Mouse (Mus musculus) midbrain, embryonic 12.5 days (tissue): ENCODE measurements around the gene St6galnac3. TPM values are rescaled to one million over a fixed set of nuclear protein-coding genes. Genes with fewer than 3 reads are reported as not detected.
"Not testable (repeated sequence)": the region's sequence is repeated elsewhere in the genome, so short reads cannot be mapped to it uniquely, and the experiment has no call there.

Source experiments
- ATAC-seq: fragments of 200-750 bp; cut with Nextera tagmentation; 2 replicates; pipeline ENCODE4 v1.8.0; 2017; ENCODE audit warnings: low read depth, moderate TSS enrichment, moderate library complexity; ENCODE audit not compliant: low FRiP score
- H3K27ac ChIP-seq: fragments of 300-500 bp; sonication (generic); replicated peaks from 2 replicates; pipeline ENCODE4 v1.5.1; 2016; ENCODE audit warnings: mild to moderate bottlenecking
- H3K27me3 ChIP-seq: fragments of 300-500 bp; sonication (generic); 2 replicates; pipeline ENCODE4 v1.6.1; 2016; ENCODE audit warnings: mild to moderate bottlenecking
- H3K36me3 ChIP-seq: fragments of 300-500 bp; sonication (generic); 2 replicates; pipeline ENCODE4 v1.6.1; 2016
- H3K4me1 ChIP-seq: fragments of 300-500 bp; sonication (generic); 2 replicates; pipeline ENCODE4 v1.6.1; 2016
- H3K4me2 ChIP-seq: fragments of 300-500 bp; sonication (generic); replicated peaks from 2 replicates; pipeline ENCODE4 v1.6.1; 2016; ENCODE audit warnings: mild to moderate bottlenecking, moderate library complexity
- H3K4me3 ChIP-seq: fragments of 300-500 bp; sonication (generic); 2 replicates; pipeline ENCODE4 v1.5.1; 2016; ENCODE audit warnings: mild to moderate bottlenecking
- H3K9ac ChIP-seq: fragments of 300-500 bp; sonication (generic); replicated peaks from 2 replicates; pipeline ENCODE4 v1.6.1; 2016; ENCODE audit warnings: mild to moderate bottlenecking, moderate library complexity
- H3K9me3 ChIP-seq: fragments of 300-500 bp; sonication (generic); 2 replicates; pipeline ENCODE4 v1.6.1; 2016; ENCODE audit warnings: mild to moderate bottlenecking
- WGBS: fragments of 180-500 bp; shearing (Covaris S2); methylation state at CpG from one replicate; pipeline ENCODE4 v1.1.7; 2016; 5-methylcytosine and 5-hydroxymethylcytosine counted together
- polyA plus RNA-seq: library from polyadenylated mRNA; unstranded; fragments of >200 nt; fragmentation: Nextera tagmentation; extraction: Ambion mirVana; gene quantifications from 2 replicates; pipeline ENCODE4 v1.2.1, GENCODE M21; 2016

The St6galnac3 gene
- polyA plus RNA-seq, 1 experiment from 2014 or later = 28.5 TPM

DNA sequence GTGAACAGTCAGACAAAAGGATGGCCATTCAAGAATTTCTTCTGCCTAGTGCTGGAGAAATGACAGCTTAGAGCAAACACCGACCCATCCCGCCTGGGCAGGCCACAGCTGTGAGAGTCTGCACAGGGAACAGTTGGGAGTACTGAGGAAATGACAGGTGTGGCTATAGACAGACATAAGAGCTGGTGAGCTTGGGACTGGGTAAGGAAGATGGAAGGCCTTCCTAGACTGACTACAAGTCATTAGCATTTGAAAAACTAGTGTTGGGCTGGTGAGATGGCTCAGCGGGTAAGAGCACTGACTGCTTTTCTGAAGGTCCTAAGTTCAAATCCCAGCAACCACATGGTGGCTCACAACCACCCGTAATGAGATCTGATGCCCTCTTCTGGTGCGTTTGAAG, 340.3 kb downstream of the St6galnac3 start:
- WGBS = 80% methylated on average over 5 of the region's 5 CpGs
- H3K27ac ChIP-seq, H3K4me3 ChIP-seq, H3K4me1 ChIP-seq, H3K27me3 ChIP-seq, ATAC-seq, H3K9me3 ChIP-seq, H3K4me2 ChIP-seq, H3K9ac ChIP-seq, H3K36me3 ChIP-seq: not testable (repeated sequence)

GRCm38 (mm10) chr3:153383656-153384055, 341.3 kb downstream of the St6galnac3 start:
- no peak overlapping the region for H3K4me3 ChIP-seq

DNA sequence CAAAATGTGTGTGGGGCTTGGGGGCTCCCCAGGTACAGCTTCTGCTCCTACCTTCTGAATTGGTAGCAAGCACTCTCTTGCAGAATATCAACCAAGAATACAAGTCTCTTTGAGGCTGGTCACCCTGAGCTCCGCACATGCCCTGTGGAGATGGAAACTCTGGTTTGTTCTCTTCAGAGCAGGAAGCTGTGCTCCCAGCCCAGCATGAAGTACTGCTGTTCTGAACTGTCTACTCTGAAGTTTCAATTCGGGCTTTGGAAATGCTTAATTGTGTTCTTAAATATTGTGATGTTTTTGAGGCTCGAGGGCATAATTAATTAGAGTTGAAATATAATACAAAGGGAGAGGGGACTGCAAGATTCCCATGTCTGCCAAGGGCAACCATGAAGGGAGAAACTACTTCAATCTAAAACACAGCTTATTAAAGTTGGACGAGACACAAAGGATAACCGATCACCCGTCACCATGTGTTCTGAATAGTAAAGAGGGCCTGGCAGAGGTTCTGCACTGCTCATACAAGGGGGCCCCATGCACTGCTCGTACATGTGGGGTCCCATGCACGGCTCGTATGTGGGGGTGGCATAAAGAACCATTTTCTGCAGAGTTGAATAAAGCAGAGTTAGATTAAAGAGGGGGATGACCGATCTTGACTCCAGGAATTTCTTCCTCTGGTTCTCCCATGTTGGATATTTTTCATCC, 359.8 kb downstream of the St6galnac3 start:
- H3K36me3 ChIP-seq = no peaks in the 10 kb centered on the region
- peaks cover 13% of the 10 kb centered on the region for H3K4me1 ChIP-seq
- no peaks in the 10 kb centered on the region for H3K27me3 ChIP-seq
- H3K27ac ChIP-seq = no peak overlapping the region
- no peak overlapping the region for H3K4me2 ChIP-seq
- no peak overlapping the region for H3K9ac ChIP-seq
- no peaks in the 10 kb centered on the region for H3K9me3 ChIP-seq
- WGBS = 67% methylated on average over 10 of the region's 10 CpGs
- peak; percentile 52; the same call in 1 of the 2 replicates for ATAC-seq
- H3K4me3 ChIP-seq = no peak overlapping the region

More at GRCm38 (mm10) chr3:153383656-153384055, 341.3 kb downstream of the St6galnac3 start:
- no peak overlapping the region for H3K9ac ChIP-seq
- no peaks in the 10 kb centered on the region for H3K9me3 ChIP-seq
- no peak overlapping the region for H3K4me2 ChIP-seq
- no peaks in the 10 kb centered on the region for H3K27me3 ChIP-seq
- ATAC-seq = no peak
- H3K27ac ChIP-seq = no peak overlapping the region
- 96% methylated on average over 2 of the region's 2 CpGs for WGBS
- no peaks in the 10 kb centered on the region for H3K4me1 ChIP-seq
- no peaks in the 10 kb centered on the region for H3K36me3 ChIP-seq

DNA sequence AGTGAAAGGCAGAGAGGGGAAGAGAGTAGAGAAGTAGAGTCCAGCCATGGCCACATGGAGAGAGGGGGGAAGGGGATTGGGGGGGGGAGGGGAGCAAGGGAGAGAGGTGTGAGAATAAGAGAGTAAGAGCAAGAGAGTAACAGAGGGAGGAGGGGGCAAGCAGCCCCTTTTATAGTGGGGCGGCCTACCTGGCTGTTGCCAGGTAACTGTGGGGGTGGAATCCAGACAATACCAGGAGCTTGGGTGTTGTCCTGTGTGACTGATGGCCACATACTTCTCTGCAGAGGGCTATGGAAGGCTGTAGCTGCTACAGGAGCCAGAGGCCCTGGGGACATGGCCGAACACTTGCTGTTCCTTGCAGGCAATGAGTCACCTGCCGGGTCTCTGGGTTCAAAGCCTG, 360.6 kb downstream of the St6galnac3 start:
- peaks cover 13% of the 10 kb centered on the region for H3K4me1 ChIP-seq
- no peak overlapping the region for H3K4me3 ChIP-seq
- ATAC-seq = no peak
- no peaks in the 10 kb centered on the region for H3K27me3 ChIP-seq
- 97% methylated on average over 3 of the region's 3 CpGs for WGBS
- no peak overlapping the region for H3K9ac ChIP-seq
- H3K9me3 ChIP-seq = no peaks in the 10 kb centered on the region
- no peak overlapping the region for H3K4me2 ChIP-seq
- no peak overlapping the region for H3K27ac ChIP-seq
- no peaks in the 10 kb centered on the region for H3K36me3 ChIP-seq

GRCm38 (mm10) chr3:153359966-153360365, 365.0 kb downstream of the St6galnac3 start:
- Histone ChIP-seq H3K36me3 (no peaks in the 10 kb centered on the region), H3K9me3 (no peaks in the 10 kb centered on the region), H3K4me1 (peaks cover 2% of the 10 kb centered on the region; the same call in 1 of the 2 replicates), H3K9ac (no peak overlapping the region), H3K27me3 (no peaks in the 10 kb centered on the region), H3K27ac (no peak overlapping the region), H3K4me3 (no peak overlapping the region), H3K4me2 (no peak overlapping the region)
- WGBS = 98% methylated on average over 3 of the region's 3 CpGs
- no peak for ATAC-seq

- WGBS = 58% methylated on average over 1 of the region's 1 CpGs
- no peaks in the 10 kb centered on the region for H3K9me3 ChIP-seq
- H3K36me3 ChIP-seq = no peaks in the 10 kb centered on the region
- no peak overlapping the region for H3K9ac ChIP-seq
- no peak overlapping the region for H3K27ac ChIP-seq
- H3K4me1 ChIP-seq = peaks cover 9% of the 10 kb centered on the region; the same call in 1 of the 2 replicates
- no peaks in the 10 kb centered on the region for H3K27me3 ChIP-seq
- no peak overlapping the region for H3K4me3 ChIP-seq
- no peak overlapping the region for H3K4me2 ChIP-seq
- no peak for ATAC-seq
These were observed 368.9 kb downstream of the St6galnac3 start for GRCm38 (mm10) chr3:153356071-153356470.

DNA sequence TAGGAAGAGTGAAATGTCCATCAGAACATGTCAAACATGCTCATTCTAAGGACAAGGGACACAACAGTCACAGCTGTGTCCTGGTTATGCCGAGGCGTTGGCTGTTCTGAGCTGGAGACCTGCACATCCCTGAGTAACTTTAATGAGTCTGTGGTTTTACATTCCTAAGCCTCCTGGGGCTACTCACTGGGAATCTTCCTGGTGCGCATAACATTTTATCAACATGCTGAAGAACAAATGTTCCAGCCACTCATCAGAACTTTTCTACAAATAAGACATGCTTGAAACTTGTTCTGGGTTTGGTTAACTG, 370.0 kb downstream of the St6galnac3 start:
- no peak for ATAC-seq
- no peaks in the 10 kb centered on the region for H3K27me3 ChIP-seq
- WGBS = 78% methylated on average over 3 of the region's 3 CpGs
- no peak overlapping the region for H3K4me2 ChIP-seq
- H3K4me3 ChIP-seq = no peak overlapping the region
- H3K9me3 ChIP-seq = no peaks in the 10 kb centered on the region
- no peaks in the 10 kb centered on the region for H3K36me3 ChIP-seq
- no peak overlapping the region for H3K9ac ChIP-seq
- no peak overlapping the region for H3K27ac ChIP-seq
- peaks cover 17% of the 10 kb centered on the region for H3K4me1 ChIP-seq

GRCm38 (mm10) chr3:153354186-153354987, 370.6 kb downstream of the St6galnac3 start:
- no peak for ATAC-seq
- Histone ChIP-seq H3K9me3 (no peaks in the 10 kb centered on the region), H3K36me3 (no peaks in the 10 kb centered on the region), H3K27me3 (no peaks in the 10 kb centered on the region), H3K9ac (no peak overlapping the region), H3K4me1 (peaks cover 17% of the 10 kb centered on the region), H3K4me2 (no peak overlapping the region), H3K4me3 (no peak overlapping the region), H3K27ac (no peak overlapping the region)
- WGBS = 92% methylated on average over 6 of the region's 6 CpGs

DNA sequence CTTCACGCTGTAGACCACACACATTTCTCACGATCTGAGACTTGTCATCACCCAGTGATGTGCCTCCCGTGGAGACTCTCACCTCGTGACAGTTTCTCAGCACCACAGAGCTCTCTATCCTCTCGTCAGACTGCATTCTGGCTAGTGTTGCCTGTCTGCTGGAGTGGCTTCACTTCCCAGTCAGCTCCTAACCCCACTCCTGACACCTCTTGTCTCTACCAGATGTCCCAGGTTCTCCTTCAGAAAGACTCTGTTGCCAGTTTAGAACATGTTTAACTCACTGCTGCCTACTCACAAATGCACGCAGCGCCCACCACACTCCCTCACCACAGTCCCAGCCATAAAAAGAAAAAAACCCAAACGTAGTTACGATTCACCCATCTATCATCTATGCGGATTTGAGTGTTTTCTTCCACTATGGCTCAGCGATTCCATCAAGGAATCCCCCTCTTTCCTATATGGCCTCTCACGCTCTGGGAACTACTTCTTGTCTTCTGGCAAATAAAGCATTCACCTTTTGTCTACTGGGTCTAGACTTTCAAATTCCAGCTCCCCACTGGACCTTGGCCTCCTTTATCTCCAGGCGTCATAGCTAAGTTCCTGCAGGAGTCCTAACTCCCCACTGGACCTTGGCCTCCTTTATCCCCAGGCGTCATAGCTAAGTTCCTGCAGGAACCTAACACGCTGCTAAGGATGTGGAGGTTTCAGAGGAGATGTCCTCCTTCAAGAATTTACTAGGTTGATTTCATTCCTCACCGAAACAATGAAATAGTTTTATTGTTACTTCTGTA, 371.5 kb downstream of the St6galnac3 start:
- Histone ChIP-seq H3K27me3 (no peaks in the 10 kb centered on the region), H3K27ac (no peak overlapping the region), H3K9ac (no peak overlapping the region), H3K4me3 (no peak overlapping the region), H3K4me2 (no peak overlapping the region), H3K36me3 (no peaks in the 10 kb centered on the region), H3K4me1 (peaks cover 17% of the 10 kb centered on the region), H3K9me3 (no peaks in the 10 kb centered on the region)
- 91% methylated on average over 16 of the region's 16 CpGs for WGBS
- ATAC-seq = no peak

GRCm38 (mm10) chr3:153349981-153350380, 375.0 kb downstream of the St6galnac3 start:
- Histone ChIP-seq H3K27me3 (no peaks in the 10 kb centered on the region), H3K36me3 (no peaks in the 10 kb centered on the region), H3K27ac (no peak overlapping the region), H3K9me3 (no peaks in the 10 kb centered on the region), H3K4me3 (no peak overlapping the region), H3K4me2 (no peak overlapping the region), H3K4me1 (peaks cover 17% of the 10 kb centered on the region), H3K9ac (no peak overlapping the region)
- peak; percentile 85 for ATAC-seq
- 42% methylated on average over 10 of the region's 10 CpGs for WGBS

DNA sequence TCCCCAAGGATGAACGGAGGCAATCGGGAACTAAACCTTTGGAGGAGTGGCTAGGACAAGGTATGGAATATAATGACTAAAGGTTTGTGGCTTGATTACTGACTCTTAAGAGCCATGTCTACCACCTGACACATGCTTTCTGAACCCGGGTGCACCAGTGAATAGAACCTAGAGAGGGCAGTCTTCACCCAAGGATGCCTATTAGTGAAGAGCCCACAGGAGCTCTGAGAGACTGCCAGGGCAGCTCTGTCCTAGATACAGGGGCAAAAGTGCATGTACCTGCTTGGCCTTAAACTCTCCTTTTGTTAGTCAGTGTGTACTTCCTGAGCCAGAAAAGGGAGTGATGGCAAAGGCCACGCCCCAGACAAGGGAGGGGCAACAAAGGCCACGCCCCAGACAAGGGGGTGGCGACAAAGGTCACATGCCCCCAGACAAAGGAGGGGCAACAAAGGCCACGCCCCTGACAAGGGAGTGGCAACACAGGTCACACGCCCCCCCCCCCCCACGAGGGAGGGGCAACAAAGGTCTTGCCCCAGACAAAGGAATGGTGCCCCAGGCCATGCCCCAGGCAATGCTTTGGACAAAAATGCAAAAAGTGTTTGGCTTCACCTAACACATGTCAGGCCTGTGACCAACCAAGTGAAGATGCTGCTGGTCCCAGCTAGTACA, 376.0 kb downstream of the St6galnac3 start:
- Histone ChIP-seq H3K36me3 (no peaks in the 10 kb centered on the region), H3K9me3 (no peaks in the 10 kb centered on the region), H3K27me3 (no peaks in the 10 kb centered on the region), H3K4me2 (no peak overlapping the region), H3K4me1 (peaks cover 17% of the 10 kb centered on the region), H3K27ac (no peak overlapping the region), H3K4me3 (no peak overlapping the region), H3K9ac (no peak overlapping the region)
- no peak for ATAC-seq
- whole genome bisulfite sequencing = 87% methylated on average over 9 of the region's 9 CpGs
